Mouse (Mus musculus) CH12.LX (cell line): ENCODE data around the gene Flad1. TPM values are rescaled to one million over a fixed set of nuclear protein-coding genes. Genes with fewer than 3 reads are reported as not detected.

ENCODE experiments used
- DNase-seq: peaks from one replicate; pipeline ENCODE4 v3.0.0-alpha.2; 2013; ENCODE audit errors: extremely low read depth
- H3K27ac ChIP-seq: 2 replicates; pipeline ENCODE4 v1.5.1; 2012; ENCODE audit warnings: low read depth, mild to moderate bottlenecking, control low read depth, moderate library complexity; ENCODE audit not compliant: insufficient read depth
- H3K27me3 ChIP-seq: replicated peaks from 2 replicates; pipeline ENCODE3; 2012; ENCODE audit warnings: inconsistent platforms
- H3K36me3 ChIP-seq, 2 experiments: replicated peaks in 1 of 2; 2 replicates each; pipeline versions ENCODE3 to v1.6.1; 2012; ENCODE audit warnings: inconsistent platforms in 1 of 2, low read length in 1 of 2, mild to moderate bottlenecking in 1 of 2, mixed read lengths in 1 of 2, moderate library complexity in 1 of 2; ENCODE audit not compliant: control insufficient read depth in 1 of 2, insufficient read depth in 1 of 2
- H3K4me1 ChIP-seq, 2 experiments: 2 replicates each; pipeline ENCODE4 v1.6.1; 2012; ENCODE audit warnings: inconsistent platforms in 1 of 2, moderate library complexity in 1 of 2; ENCODE audit not compliant: insufficient read depth in 2 of 2, control insufficient read depth in 1 of 2
- H3K4me2 ChIP-seq: 2 replicates; pipeline ENCODE4 v1.6.1; 2012; ENCODE audit warnings: low read depth, mild to moderate bottlenecking, control low read depth; ENCODE audit not compliant: poor library complexity, insufficient read depth, severe bottlenecking
- H3K4me3 ChIP-seq, 3 experiments: fragments of 150-350 bp in 1 of 3; sonication (generic) in 1 of 3; replicated peaks in 1 of 3; 2 replicates each; pipeline versions ENCODE3 to v1.5.1; 2011 to 2012; ENCODE audit warnings: low read depth in 2 of 3, low read length in 2 of 3, mild to moderate bottlenecking in 2 of 3, moderate library complexity in 2 of 3, control low read depth in 1 of 3, improper control_type of control experiment in 1 of 3, inconsistent platforms in 1 of 3, mixed read lengths in 1 of 3; ENCODE audit not compliant: poor library complexity in 1 of 3
- H3K79me2 ChIP-seq: replicated peaks from 2 replicates; pipeline ENCODE4 v1.6.1; 2012; ENCODE audit warnings: mild to moderate bottlenecking, moderate library complexity; ENCODE audit not compliant: control insufficient read depth, poor library complexity, insufficient read depth, severe bottlenecking; ENCODE audit errors: extremely low read depth
- H3K9ac ChIP-seq: 2 replicates; pipeline ENCODE4 v1.6.1; 2012; ENCODE audit warnings: low read depth, mild to moderate bottlenecking, control low read depth, moderate library complexity; ENCODE audit not compliant: insufficient read depth
- H3K9me3 ChIP-seq: replicated peaks from 2 replicates; pipeline ENCODE3; 2012; ENCODE audit warnings: low read length, inconsistent platforms, mixed read lengths
- BHLHE40 ChIP-seq: IDR thresholded peaks from 2 replicates; pipeline ENCODE4 v1.6.1; 2011; ENCODE audit warnings: mild to moderate bottlenecking, low read depth, low read length, improper control_type of control experiment
- CHD1 ChIP-seq: IDR thresholded peaks from 2 replicates; pipeline ENCODE4 v1.6.1; 2012; ENCODE audit warnings: low read depth, low read length, improper control_type of control experiment, inconsistent platforms
- CHD2 ChIP-seq: IDR thresholded peaks from 2 replicates; pipeline ENCODE4 v1.6.1; 2011; ENCODE audit warnings: low read length, improper control_type of control experiment
- CTCF ChIP-seq, 2 experiments: IDR thresholded peaks in 1 of 2; conservative IDR thresholded peaks in 1 of 2; 2 replicates each; pipeline ENCODE4 v1.5.1; 2011 to 2012; ENCODE audit warnings: low read depth in 2 of 2, low read length in 2 of 2, improper control_type of control experiment in 1 of 2, inconsistent platforms in 1 of 2, mild to moderate bottlenecking in 1 of 2, moderate library complexity in 1 of 2
- ELF1 ChIP-seq: IDR thresholded peaks from 2 replicates; pipeline ENCODE4 v1.6.1; 2014; ENCODE audit warnings: low read depth, mild to moderate bottlenecking, inconsistent platforms, low read length, improper control_type of control experiment
- GABPA ChIP-seq: IDR thresholded peaks from 2 replicates; pipeline ENCODE4 v1.6.1; 2012; ENCODE audit warnings: low read depth, low read length, improper control_type of control experiment, inconsistent platforms; ENCODE audit not compliant: insufficient replicate concordance
- HCFC1 ChIP-seq: IDR thresholded peaks from 2 replicates; pipeline ENCODE4 v1.6.1; 2012; ENCODE audit warnings: low read depth, mild to moderate bottlenecking, inconsistent platforms, low read length, improper control_type of control experiment
- IRF4 ChIP-seq: IDR thresholded peaks from 2 replicates; pipeline ENCODE4 v1.6.1; 2014; ENCODE audit warnings: low read depth, mild to moderate bottlenecking, inconsistent platforms, low read length, improper control_type of control experiment
- JUND ChIP-seq: conservative IDR thresholded peaks from 2 replicates; pipeline ENCODE4 v1.6.1; 2011; ENCODE audit warnings: low read depth, low read length, improper control_type of control experiment
- KAT2A ChIP-seq: IDR thresholded peaks from 2 replicates; pipeline ENCODE4 v1.6.1; 2012; ENCODE audit warnings: low read length, improper control_type of control experiment, inconsistent platforms; ENCODE audit not compliant: insufficient replicate concordance
- MAFK ChIP-seq: IDR thresholded peaks from 2 replicates; pipeline ENCODE4 v1.6.1; 2011; ENCODE audit warnings: low read length, improper control_type of control experiment; ENCODE audit not compliant: insufficient replicate concordance
- MAX ChIP-seq: IDR thresholded peaks from 2 replicates; pipeline ENCODE4 v1.6.1; 2011; ENCODE audit warnings: low read length, improper control_type of control experiment
- MAZ ChIP-seq: IDR thresholded peaks from 2 replicates; pipeline ENCODE4 v1.6.1; 2012; ENCODE audit warnings: low read depth, mild to moderate bottlenecking, inconsistent platforms, low read length, improper control_type of control experiment, moderate library complexity
- MXI1 ChIP-seq: IDR thresholded peaks from 2 replicates; pipeline ENCODE4 v1.6.1; 2011; ENCODE audit warnings: mild to moderate bottlenecking, low read depth, low read length, improper control_type of control experiment
- NELFE ChIP-seq: IDR thresholded peaks from 2 replicates; pipeline ENCODE4 v1.6.1; 2011; ENCODE audit warnings: low read depth, low read length, improper control_type of control experiment
- PAX5 ChIP-seq: IDR thresholded peaks from 2 replicates; pipeline ENCODE4 v1.6.1; 2012; ENCODE audit warnings: low read length, inconsistent platforms, mixed read lengths
- POLR2A ChIP-seq: IDR thresholded peaks from 2 replicates; pipeline ENCODE4 v1.6.1; 2011; ENCODE audit warnings: low read depth, mild to moderate bottlenecking, improper control_type of control experiment, low read length
- POLR2AphosphoS2 ChIP-seq: IDR thresholded peaks from 2 replicates; pipeline ENCODE4 v1.6.1; 2011; ENCODE audit warnings: low read depth, low read length, improper control_type of control experiment
- RAD21 ChIP-seq: IDR thresholded peaks from 2 replicates; pipeline ENCODE4 v1.6.1; 2011; ENCODE audit warnings: low read depth, mild to moderate bottlenecking, low read length, improper control_type of control experiment, moderate library complexity
- SIN3A ChIP-seq: IDR thresholded peaks from 2 replicates; pipeline ENCODE4 v1.6.1; 2012; ENCODE audit warnings: low read length, improper control_type of control experiment, inconsistent platforms
- SMC3 ChIP-seq: IDR thresholded peaks from 2 replicates; pipeline ENCODE4 v1.6.1; 2011; ENCODE audit warnings: low read depth, low read length, improper control_type of control experiment
- TBP ChIP-seq: conservative IDR thresholded peaks from 2 replicates; pipeline ENCODE4 v1.6.1; 2011; ENCODE audit warnings: low read depth, low read length, improper control_type of control experiment
- TCF12 ChIP-seq: IDR thresholded peaks from 2 replicates; pipeline ENCODE4 v1.6.1; 2014; ENCODE audit warnings: low read depth, mild to moderate bottlenecking, inconsistent platforms, low read length, improper control_type of control experiment
- UBTF ChIP-seq: IDR thresholded peaks from 2 replicates; pipeline ENCODE4 v1.6.1; 2012; ENCODE audit warnings: low read depth, mild to moderate bottlenecking, inconsistent platforms, low read length, improper control_type of control experiment, moderate library complexity
- USF1 ChIP-seq: IDR thresholded peaks from 2 replicates; pipeline ENCODE4 v1.6.1; 2014; ENCODE audit warnings: low read depth, mild to moderate bottlenecking, inconsistent platforms, low read length, improper control_type of control experiment
- USF2 ChIP-seq: conservative IDR thresholded peaks from 2 replicates; pipeline ENCODE4 v1.6.1; 2011; ENCODE audit warnings: low read depth, low read length, improper control_type of control experiment
- ZKSCAN1 ChIP-seq: IDR thresholded peaks from 2 replicates; pipeline ENCODE4 v1.6.1; 2012; ENCODE audit warnings: low read depth, inconsistent platforms, low read length, improper control_type of control experiment, borderline replicate concordance
- ZMIZ1 ChIP-seq: IDR thresholded peaks from 2 replicates; pipeline ENCODE4 v1.6.1; 2012; ENCODE audit warnings: low read depth, mild to moderate bottlenecking, inconsistent platforms, low read length, improper control_type of control experiment
- ZNF384 ChIP-seq: IDR thresholded peaks from 2 replicates; pipeline ENCODE4 v1.6.1; 2012; ENCODE audit warnings: low read depth, low read length, improper control_type of control experiment, inconsistent platforms
- dilution Hi-C: fragments of 300-500 bp; cut with MboI; formaldehyde crosslinking; loops from 2 replicates; pipeline ENCODE4 v1.14.3; 2020; ENCODE audit warnings: low sequenced_read_pairs; ENCODE audit not compliant: extremely low pct_unique_long_range_greater_than_20kb, extremely low pct_ligation_motif_present
- in situ Hi-C: fragments of 300-500 bp; cut with MboI; formaldehyde crosslinking; loops from 3 replicates; pipeline ENCODE4 v1.14.3; 2019; ENCODE audit warnings: low sequenced_read_pairs, low pct_ligation_motif_present, low pct_unique_long_range_greater_than_20kb, mixed read lengths
- polyA plus RNA-seq: library from polyadenylated mRNA; unstranded; fragments of >175 nt; gene quantifications from 2 replicates; pipeline ENCODE4 v1.2.1, GENCODE M21; 2012; ENCODE audit warnings: low read depth; ENCODE audit not compliant: insufficient read length
- total RNA-seq, 2 experiments: library from RNA; depleted of rRNA; stranded (reverse); fragments of 300-350 nt in 1 of 2; fragments of >200 nt in 1 of 2; gene quantifications; 2 replicates each; pipeline ENCODE4 v1.2.3; 2012 to 2014

The Flad1 gene
- total and polyA plus RNA-seq, 3 experiments, result 26.0 to 31.1 (median 26.9) TPM

GRCm38 (mm10) chr3:89437269-89437668 is 25.6 kb upstream of the Flad1 start:
- Histone ChIP-seq H3K27me3 (no peaks in the 10 kb centered on the region), H3K4me1 (peaks cover 9 to 26% of the 10 kb centered on the region in 2 experiments), H3K79me2 (peaks cover 5% of the 10 kb centered on the region), H3K4me3 (peak overlapping the region; percentile 65 to 88 (median 77)), H3K9ac (peak overlapping the region; percentile 93), H3K9me3 (no peaks in the 10 kb centered on the region), H3K36me3 (peaks cover 35 to 68% of the 10 kb centered on the region in 2 experiments), H3K27ac (0 out of 2 replicates have a peak overlapping the region, but pooled peaks have one; percentile 53), H3K4me2 (peak overlapping the region; percentile 96)
- in situ Hi-C loops (no loop called here), dilution Hi-C loops (no loop called here)
- peak; percentile 63 for DNase-seq
- no peak for TF ChIP-seq ZNF384
- no peak for TF ChIP-seq KAT2A
- TF ChIP-seq USF1, result no peak
- TF ChIP-seq IRF4, result no peak

- in situ Hi-C loops, result no loop called here
- TF ChIP-seq CTCF (conservative IDR thresholded peaks at IDR 0.05 in 1 of 2, IDR thresholded peaks at IDR 0.05 in 1 of 2; ENCODE audit: low read depth in 2 of 2, low read length in 2 of 2) (no peak), BHLHE40 (peak; percentile 58; the same call in 1 of the 2 replicates), ZMIZ1 (peak; percentile 55; the same call in 1 of the 2 replicates), HCFC1 (no peak; the same call in 1 of the 2 replicates), MXI1 (peak; percentile 77), TBP (peak; percentile 51; the same call in 1 of the 2 replicates), JUND (no peak), RAD21 (no peak), NELFE (peak; percentile 62), CHD2 (peak; percentile 75), UBTF (no peak), MAX (peak; percentile 92), POLR2AphosphoS2 (peak; percentile 61; the same call in 1 of the 2 replicates), CHD1 (peak; percentile 84; the same call in 1 of the 2 replicates), USF2 (peak; percentile 88), TCF12 (peak; percentile 52), SMC3 (no peak), SIN3A (peak; percentile 77), MAZ (peak; percentile 71; the same call in 1 of the 2 replicates), GABPA (no peak), MAFK (no peak), PAX5 (no peak), USF1 (peak; percentile 93), KAT2A (no peak), ELF1 (peak; percentile 71; the same call in 1 of the 2 replicates), ZKSCAN1 (no peak), POLR2A (peak; percentile 78)
Observed at GRCm38 (mm10) chr3:89436176-89437113, 24.8 kb upstream of the Flad1 start, which contains the start of gene Pbxip1. Gene Pbxip1, plus strand, starts transcription at chr3:89436706.

More at GRCm38 (mm10) chr3:89436176-89437113, 24.8 kb upstream of the Flad1 start, which contains the start of gene Pbxip1:
- Histone ChIP-seq H3K4me1 (peaks cover 9 to 33% of the 10 kb centered on the region in 2 experiments), H3K27ac (peak within 1 kb of the TSS; percentile 53), H3K9me3 (no peaks in the 10 kb centered on the region), H3K9ac (peak within 1 kb of the TSS; percentile 93), H3K79me2 (peaks cover 9% of the 10 kb centered on the region), H3K4me2 (peak within 1 kb of the TSS; percentile 96), H3K36me3 (peaks cover 38 to 65% of the 10 kb centered on the region in 2 experiments), H3K4me3 (peak within 1 kb of the TSS; percentile 65 to 88 (median 77)), H3K27me3 (no peaks in the 10 kb centered on the region)
- dilution Hi-C loops, result no loop called here
- DNase-seq, result peak; percentile 87
